Mouse (Mus musculus): Measurements from ENCODE around the gene Rusc1.

Gene Rusc1

GRCm38 (mm10) chr3:89093175-89093574 is at the start of gene Rusc1:
Gene Rusc1 (minus strand): TSS chr3:89093311.
- peak; percentile 79 to 84 for DNase-seq (ENCODE audit: low spot score in 2 of 2)

- no peak for DNase-seq (ENCODE audit: low spot score in 2 of 2)
These were observed 43.3 kb upstream of the Rusc1 start for GRCm38 (mm10) chr3:89136365-89136764.

- no peak for DNase-seq (ENCODE audit: low spot score in 2 of 2)
These were observed 42.8 kb upstream of the Rusc1 start, which contains the start of gene Pklr for GRCm38 (mm10) chr3:89135958-89136357. Gene Pklr (plus strand): TSS chr3:89136142.

DNA sequence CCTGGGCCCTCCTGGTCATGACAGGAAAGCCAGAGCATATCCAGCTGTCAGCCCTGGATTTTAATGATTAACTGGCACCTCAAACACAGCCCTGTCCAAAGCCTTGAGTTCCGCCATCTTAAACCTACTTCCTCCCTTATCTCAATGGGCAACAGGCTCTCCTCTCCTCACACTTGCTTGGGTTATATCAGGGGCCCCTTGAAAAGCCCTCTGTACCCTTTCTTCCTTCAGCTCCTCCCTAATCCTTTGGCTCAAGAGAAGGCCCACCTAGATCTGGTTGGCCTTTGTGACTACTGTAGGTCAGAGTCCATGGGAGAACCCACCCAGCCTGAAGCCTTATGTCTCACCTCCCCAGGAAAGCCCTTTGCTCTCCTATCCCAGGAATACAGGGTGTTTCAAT is 40.6 kb upstream of the Rusc1 start:
- DNase-seq (ENCODE audit: low spot score in 2 of 2), result no peak

GRCm38 (mm10) chr3:89133063-89133450 is 39.9 kb upstream of the Rusc1 start:
- DNase-seq (ENCODE audit: low spot score in 2 of 2), result no peak

DNA sequence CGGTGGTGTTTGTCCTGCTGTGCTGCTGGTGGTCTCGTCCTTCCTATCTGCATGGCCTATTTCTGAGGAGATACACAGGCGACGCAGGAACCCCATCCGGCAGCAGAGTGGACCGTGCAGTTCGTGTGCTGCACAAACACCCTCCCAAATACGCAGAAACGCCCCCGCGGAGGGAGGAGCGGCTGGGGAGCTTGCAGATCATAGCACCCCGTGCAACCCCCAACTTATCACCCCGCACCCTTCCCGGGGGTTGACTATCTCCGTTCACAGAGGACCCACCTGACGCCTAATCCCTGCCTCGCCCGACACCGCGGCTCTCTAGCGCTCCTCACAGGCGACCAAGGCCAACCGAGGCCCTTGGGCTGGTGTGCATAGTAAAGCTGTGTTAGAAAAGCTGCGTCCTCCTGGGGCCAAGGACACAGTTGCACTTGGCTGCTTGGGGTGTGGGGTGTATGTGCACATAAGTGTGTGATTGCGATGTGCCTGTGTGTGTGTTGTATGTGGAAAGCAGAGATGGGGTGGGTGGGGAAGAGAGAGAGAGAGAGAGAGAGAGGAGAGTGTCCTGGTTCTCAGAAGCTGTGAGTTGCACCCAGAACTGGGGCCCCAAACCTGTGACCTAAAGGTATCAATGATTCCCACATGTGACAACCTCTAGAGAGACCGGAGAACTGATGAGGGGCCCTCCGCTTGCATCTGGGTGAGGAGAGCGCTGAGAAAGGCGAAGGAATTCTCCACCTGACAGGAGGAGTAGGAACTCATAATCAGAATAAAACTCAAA is 39.4 kb upstream of the Rusc1 start:
- no peak for DNase-seq (ENCODE audit: low spot score in 2 of 2)

DNA sequence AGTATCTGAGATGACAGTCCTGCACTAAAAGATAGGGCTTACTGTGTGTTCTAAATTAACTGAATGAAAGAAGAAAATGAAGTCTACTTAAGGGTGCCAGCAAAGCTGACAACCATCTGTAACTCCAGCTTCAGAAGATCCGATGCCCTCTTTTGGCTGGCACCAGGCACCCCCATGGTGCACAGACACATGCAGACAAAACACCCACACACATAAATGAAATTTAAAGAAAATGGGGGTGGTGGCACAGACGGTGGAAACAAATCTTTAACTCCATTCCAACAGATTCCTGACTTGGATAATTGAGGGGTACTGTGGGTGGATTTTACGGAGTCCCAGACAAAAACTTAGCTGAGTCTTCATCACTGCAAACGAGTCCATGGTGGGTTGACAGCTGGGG is 38.7 kb upstream of the Rusc1 start:
- no peak for DNase-seq (ENCODE audit: low spot score in 2 of 2)

DNA sequence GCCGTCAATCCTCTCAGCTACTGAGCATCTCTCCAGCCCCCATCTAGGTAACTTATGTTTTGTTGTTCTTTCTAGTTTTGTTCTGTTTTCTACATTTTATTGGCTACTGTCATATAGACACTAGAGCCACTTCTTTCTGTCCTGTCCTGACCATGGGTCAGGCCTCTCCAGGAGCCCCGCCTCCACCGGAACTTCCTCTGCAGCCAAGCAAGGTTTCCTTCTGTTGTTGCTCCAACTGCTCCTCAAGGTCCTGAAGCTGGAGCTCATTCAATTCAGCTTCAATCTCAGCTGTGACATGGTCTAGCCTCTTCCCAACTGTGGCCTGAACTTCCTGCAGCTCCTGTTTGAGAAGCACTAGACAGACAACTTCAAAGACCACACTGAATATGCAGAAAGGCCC is 36.8 kb upstream of the Rusc1 start:
- no peak for DNase-seq (ENCODE audit: low spot score in 2 of 2)

DNA sequence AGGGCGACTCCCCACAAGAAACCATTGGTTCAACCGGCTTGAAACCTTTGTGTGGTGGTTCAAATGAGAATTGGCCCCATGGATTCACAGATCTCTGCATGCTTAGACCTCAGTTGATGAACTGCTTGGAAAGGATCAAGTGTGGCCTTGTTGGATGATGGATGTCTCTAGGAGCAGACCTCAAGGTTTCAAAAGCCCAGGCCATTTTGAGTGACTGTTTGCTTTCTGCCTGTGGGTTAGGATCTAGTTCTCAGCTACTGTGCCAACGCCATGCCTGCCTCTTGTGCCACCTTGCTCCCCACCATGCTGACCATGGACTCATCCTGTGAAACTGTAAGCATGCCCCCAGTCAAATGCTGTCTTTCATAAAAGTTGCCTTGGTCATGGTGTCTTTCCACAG is 32.9 kb upstream of the Rusc1 start:
- no peak for DNase-seq (ENCODE audit: low spot score in 2 of 2)

DNA sequence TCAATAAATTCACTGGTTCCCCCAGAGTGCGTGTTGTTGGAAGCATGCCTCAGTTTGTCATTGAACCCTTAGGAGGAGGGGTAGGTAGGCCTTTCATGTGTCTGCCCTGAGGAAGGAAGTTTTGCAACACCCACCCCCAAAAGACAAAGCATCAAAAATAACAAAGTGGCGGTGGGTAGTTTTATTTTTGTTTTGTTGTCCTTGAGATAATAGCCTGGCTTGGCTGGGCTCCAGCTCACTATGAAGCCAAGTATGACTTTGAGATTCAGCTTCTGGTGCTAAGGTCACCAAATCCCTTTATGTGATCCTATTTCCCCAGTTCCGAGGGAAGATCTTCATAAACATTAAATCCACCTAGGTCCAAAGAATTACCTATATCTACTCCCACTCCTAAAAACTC is 31.1 kb upstream of the Rusc1 start:
- peak in 1 of 2 experiments; percentile 21 for DNase-seq (ENCODE audit: low spot score in 2 of 2)

- peak in 1 of 2 experiments; percentile 43 for DNase-seq (ENCODE audit: low spot score in 2 of 2)
These were observed 30.2 kb upstream of the Rusc1 start for GRCm38 (mm10) chr3:89123313-89123712.

DNA sequence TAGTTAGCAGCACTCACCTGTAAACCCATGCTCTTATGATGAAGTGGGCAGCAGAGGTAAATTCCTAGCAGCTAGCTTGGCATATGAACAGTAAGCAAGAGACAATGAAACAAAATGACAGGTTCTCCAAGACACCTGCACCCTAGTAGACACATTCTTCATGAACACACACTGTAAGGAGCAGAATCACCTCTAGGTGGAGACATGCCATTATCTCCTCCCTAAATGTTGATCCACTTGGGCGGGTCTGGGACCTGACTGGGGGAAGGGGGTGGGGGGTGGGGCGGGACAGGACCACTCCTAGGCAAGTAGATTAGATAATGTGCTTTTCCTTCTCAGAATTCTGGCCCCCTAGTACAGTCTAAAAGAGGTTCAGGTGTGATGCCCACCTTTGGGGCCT is 22.4 kb upstream of the Rusc1 start:
- no peak for DNase-seq (ENCODE audit: low spot score in 2 of 2)

DNA sequence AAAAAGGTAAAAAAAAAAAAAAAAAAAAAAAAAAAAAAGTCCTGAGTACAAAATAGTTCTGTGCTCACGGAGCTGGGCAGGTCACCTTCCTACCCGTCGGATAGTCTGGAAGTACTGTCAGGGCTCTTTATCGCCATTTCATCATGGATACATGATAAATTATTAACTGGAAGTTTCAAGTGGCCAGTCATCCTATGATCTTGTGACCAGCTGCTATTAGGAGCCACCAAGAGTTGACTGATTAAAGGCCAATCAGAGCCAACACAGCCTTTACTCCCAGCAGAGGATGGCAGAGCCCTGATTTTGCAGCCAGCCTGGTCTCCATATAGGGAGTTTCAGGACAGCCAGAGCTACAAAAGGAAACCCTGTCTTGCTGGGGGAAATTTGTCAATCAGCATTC is 19.9 kb upstream of the Rusc1 start:
- no peak for DNase-seq (ENCODE audit: low spot score in 2 of 2)

DNA sequence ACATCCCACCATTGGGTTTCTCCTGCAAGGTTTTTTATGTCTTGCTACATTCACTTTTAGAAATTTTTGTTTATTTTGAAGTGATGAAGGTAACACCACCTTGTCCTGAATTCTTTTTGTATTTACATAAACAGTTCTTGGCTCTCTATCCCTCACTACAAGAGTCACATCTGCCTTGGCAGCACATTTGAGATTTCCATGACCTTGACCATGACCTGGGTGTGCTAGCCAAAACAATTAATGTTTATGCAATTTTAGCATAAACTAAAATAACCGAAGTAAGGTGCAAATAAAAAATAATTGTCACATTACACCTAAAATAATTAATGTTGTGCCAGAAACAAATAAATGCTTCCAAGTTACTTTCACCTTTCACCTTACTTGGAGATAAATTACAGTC is 15.0 kb upstream of the Rusc1 start:
- no peak for DNase-seq (ENCODE audit: low spot score in 2 of 2)

DNA sequence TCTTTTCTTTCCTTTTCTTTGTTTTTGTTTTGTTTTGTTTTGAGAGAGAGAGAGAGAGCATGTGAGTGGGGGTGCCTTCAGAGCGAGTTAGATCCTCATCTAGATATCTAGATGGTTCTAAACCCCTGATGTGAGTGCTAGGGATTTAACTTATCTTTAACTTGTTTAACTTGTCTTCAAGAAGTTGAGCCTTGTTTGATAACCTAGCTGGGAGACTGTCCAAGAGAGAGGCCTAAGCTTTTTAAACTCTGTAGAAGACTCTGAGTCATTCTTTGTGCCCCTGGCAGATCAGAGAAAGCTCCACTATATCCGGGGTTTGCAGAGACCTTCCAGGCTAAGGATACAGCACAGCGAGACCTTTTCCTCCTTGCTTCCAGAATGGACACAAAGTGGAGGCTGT is 14.4 kb upstream of the Rusc1 start:
- no peak for DNase-seq (ENCODE audit: low spot score in 2 of 2)

GRCm38 (mm10) chr3:89106881-89107280 is 13.8 kb upstream of the Rusc1 start:
- no peak for DNase-seq (ENCODE audit: low spot score in 2 of 2)

DNA sequence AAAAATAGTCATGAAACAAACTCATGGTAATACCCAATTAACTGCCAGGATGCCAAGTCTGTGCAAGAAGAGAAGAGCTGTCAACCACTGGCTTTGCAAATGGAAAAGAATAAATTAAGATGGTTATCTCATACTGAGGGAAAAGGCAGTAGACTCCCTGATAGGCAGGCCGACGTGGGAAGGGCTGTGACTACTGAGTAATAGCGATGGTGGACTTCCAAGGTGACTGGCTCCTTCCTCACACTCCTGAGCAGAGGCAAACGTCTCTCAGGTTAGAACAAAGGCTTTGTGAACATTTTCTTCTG is 10.1 kb upstream of the Rusc1 start:
- DNase-seq (ENCODE audit: low spot score in 2 of 2), result no peak

DNA sequence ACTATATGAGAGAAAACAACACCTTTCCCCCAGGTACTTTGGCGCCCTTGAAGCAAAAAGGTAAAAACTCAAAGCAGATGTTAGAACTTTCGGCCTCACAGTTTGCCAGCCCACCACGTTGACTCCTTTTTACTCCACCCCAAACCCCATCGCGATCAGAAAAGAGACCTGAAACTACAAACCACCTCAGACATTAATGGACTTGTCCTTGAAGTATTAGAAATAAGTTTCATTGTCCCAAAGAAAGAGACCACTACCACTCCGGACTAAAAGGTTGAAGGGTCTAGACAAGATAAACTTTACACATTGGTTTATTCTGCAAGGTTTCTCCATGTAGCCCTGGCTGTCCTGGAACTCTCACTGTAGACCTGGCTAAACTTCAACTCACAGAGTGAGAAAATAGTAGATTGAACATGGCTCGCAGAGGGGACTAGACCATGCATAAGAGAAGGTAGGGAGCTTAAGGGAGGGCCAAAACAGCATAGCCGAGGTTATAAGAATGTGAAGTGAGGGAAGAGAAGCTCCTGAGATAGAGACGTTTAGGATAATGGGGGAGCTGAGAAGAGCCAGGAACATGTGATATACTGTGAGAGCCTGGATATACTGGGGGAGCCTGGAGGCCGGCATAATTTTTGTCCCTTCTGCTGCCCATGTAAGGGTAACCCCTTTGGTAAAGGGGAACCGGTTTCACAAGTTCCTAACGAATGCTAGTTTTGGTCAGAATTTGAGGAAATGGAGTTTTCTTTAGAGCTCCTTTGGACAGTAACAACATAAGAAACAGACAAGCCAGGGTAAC is 9.6 kb upstream of the Rusc1 start:
- DNase-seq (ENCODE audit: low spot score in 2 of 2), result no peak

GRCm38 (mm10) chr3:89101812-89102494 is 8.8 kb upstream of the Rusc1 start, which contains the start of gene Fdps:
Gene Fdps (minus strand): TSS chr3:89101959.
- peak; percentile 98 to 99 for DNase-seq (ENCODE audit: low spot score in 2 of 2)

DNA sequence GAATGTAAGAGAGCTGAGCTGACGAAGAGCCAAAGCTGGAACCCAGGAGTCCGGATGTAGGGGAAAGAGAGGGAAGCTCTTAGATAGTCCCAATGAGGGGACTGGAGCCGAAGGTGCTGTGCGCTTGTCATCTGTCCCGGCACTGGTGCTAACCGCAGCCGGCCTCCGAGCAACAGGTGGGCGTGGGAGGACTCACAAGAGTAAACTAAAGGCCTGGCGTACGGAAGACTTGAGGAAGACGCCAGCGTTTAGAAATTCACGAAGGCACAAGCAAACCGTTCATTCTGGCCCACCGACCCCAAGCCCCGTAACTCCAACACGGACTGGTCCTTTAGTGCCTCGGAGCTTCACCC is 8.3 kb upstream of the Rusc1 start:
- DNase-seq (ENCODE audit: low spot score in 2 of 2), result no peak

DNA sequence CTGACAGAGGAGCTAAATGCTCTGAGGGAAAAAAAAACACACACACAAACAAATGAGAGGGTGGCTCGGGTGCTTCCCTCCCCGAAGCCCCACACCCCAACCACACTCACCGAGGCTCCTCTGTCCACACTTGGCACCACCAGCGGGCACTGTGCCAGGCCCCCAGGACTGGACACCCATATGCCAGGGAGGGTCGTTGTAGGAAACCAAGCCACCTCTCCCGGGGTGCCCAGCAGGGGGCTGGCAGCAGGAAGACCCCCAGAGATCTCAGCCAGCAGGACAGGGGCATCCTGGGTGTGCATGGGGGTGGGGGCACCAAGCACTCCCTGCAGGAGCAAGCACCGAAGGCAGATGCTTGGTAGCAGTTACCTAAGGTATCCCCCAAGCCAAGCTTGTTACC is 7.7 kb upstream of the Rusc1 start, which contains the start of gene Gm43738:
Gene Gm43738, minus strand, starts transcription at position 289 of the 400 bp plus-strand sequence.
- no peak for DNase-seq (ENCODE audit: low spot score in 2 of 2)

DNA sequence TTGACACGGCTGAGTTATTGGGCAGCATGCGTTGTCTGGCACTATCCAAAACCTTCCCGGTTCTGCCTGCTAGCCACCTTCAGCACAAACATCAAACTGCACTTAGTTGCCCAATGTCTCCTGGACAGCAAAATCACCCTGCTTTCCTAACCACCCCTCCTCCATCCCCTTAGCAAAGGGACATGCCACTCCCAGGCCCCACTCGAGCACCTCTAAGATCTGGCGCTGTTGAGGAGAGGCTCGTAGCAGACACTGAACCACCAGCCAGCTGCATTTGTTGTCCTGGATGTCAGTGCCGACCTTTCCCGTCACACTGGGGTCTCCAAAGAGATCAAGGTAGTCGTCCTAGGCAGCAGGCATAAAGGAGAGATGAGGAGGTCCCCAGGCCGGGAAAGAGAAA is 910 bp upstream of the Rusc1 start:
- no peak for DNase-seq (ENCODE audit: low spot score in 2 of 2)
